Mouse (Mus musculus) kidney, adult 2 months (tissue): ENCODE data around the gene Gys2.

Experiments
- CTCF ChIP-seq: fragments of 200-500 bp; conservative IDR thresholded peaks from 2 replicates; pipeline ENCODE4 v1.5.1; 2011; ENCODE audit warnings: low read depth, mild to moderate bottlenecking, control low read depth, low read length, moderate library complexity, mixed read lengths; ENCODE audit not compliant: insufficient read depth, insufficient read length
- POLR2A ChIP-seq: fragments of 200-500 bp; IDR thresholded peaks from one replicate; pipeline ENCODE4 v1.6.1; 2011; ENCODE audit warnings: low read depth, low read length, control low read depth

DNA sequence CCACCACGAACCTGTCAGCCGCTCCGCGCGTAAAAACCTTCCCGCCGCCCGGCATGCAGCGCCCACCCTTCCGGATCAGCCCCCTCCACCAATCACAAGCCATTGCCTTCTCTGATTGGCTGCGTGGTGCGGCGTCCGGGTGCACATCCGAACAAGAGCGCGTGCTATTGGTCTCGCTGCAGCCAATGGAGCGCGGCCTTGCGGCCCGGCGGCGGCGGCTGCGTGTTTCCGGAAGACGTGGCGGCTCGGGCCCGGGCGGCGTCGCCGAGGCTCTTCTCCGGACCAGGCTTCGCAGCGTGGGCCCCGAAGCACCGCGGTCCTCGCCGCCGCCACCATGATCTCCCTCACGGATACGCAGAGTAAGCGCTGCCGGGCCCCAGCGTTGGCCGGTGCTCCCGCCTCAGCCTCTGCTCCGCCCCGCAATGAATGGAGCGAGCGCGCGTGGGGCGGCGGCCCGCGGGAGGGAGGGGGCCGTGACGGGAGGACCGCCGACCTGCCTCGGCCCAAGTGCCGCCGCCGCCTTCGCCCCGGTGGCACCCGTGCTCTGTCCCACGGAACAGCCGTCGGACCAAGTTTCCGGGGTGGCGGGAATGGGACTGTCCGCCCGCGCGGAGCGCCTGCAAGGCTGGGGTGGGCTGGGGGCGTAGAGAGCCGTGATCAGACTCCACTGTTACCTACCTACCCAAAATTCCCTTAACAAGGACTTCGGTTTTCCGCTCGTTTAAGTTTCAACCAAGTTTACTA is 85.7 kb downstream of the Gys2 start, which contains the start of the genes Recql and Golt1b:
- TF ChIP-seq POLR2A, result no peak
- TF ChIP-seq CTCF, result no peak
